Mouse (Mus musculus) E14TG2a.4 (cell line): Measurements from ENCODE around the gene Hint1.
"Not testable (repeated sequence)": the region's sequence is repeated elsewhere in the genome, so short reads cannot be mapped to it uniquely, and the experiment has no call there.

Source experiments
- H3K27me3 ChIP-seq: 2 replicates; pipeline ENCODE4 v1.6.1; 2014; ENCODE audit warnings: low read length, control low read depth; ENCODE audit not compliant: insufficient read depth
- H3K36me3 ChIP-seq: 2 replicates; pipeline ENCODE4 v1.6.1; 2014; ENCODE audit warnings: low read length, control low read depth; ENCODE audit not compliant: insufficient read depth
- H3K4me1 ChIP-seq: replicated peaks from 2 replicates; pipeline ENCODE4 v1.6.1; 2014; ENCODE audit warnings: low read depth, low read length, control low read depth
- H3K4me3 ChIP-seq: replicated peaks from 2 replicates; pipeline ENCODE4 v1.5.1; 2014; ENCODE audit warnings: mild to moderate bottlenecking, low read length
- H3K9me3 ChIP-seq: 2 replicates; pipeline ENCODE4 v1.6.1; 2014; ENCODE audit warnings: low read length, control low read depth
- CTCF ChIP-seq: conservative IDR thresholded peaks from 2 replicates; pipeline ENCODE4 v1.5.1; 2014; ENCODE audit warnings: low read length
- NANOG ChIP-seq: IDR thresholded peaks from 2 replicates; pipeline ENCODE4 v1.6.1; 2014; ENCODE audit warnings: borderline replicate concordance, low read length, mixed read lengths
- POU5F1 ChIP-seq: IDR thresholded peaks from 2 replicates; pipeline ENCODE4 v1.6.1; 2014; ENCODE audit warnings: low read length, borderline replicate concordance

Gene Hint1

GRCm38 (mm10) chr11:54836106-54836505 is 30.1 kb upstream of the Hint1 start:
- TF ChIP-seq NANOG (no peak), POU5F1 (no peak), CTCF (no peak)
- no peaks in the 10 kb centered on the region for H3K36me3 ChIP-seq
- H3K4me1 ChIP-seq, result peaks cover 5% of the 10 kb centered on the region
- no peaks in the 10 kb centered on the region for H3K9me3 ChIP-seq
- H3K27me3 ChIP-seq, result no peaks in the 10 kb centered on the region
- no peak overlapping the region for H3K4me3 ChIP-seq

- peaks cover 23% of the 10 kb centered on the region for H3K4me1 ChIP-seq
- H3K4me3 ChIP-seq, result no peak overlapping the region
- H3K27me3 ChIP-seq, result no peaks in the 10 kb centered on the region
- H3K9me3 ChIP-seq, result no peaks in the 10 kb centered on the region
- TF ChIP-seq NANOG (no peak), CTCF (peak; percentile 30), POU5F1 (no peak)
- H3K36me3 ChIP-seq, result no peaks in the 10 kb centered on the region
These were observed 26.5 kb upstream of the Hint1 start for GRCm38 (mm10) chr11:54839696-54840095.

GRCm38 (mm10) chr11:54840891-54841290 is 25.3 kb upstream of the Hint1 start:
- Histone ChIP-seq H3K36me3 (no peaks in the 10 kb centered on the region), H3K4me1 (peaks cover 35% of the 10 kb centered on the region), H3K9me3 (no peaks in the 10 kb centered on the region), H3K27me3 (no peaks in the 10 kb centered on the region), H3K4me3 (no peak overlapping the region)
- TF ChIP-seq CTCF (no peak), NANOG (no peak), POU5F1 (no peak)

- peaks cover 41% of the 10 kb centered on the region for H3K4me1 ChIP-seq
- TF ChIP-seq CTCF (no peak), POU5F1 (no peak), NANOG (no peak)
- peaks cover 15% of the 10 kb centered on the region for H3K9me3 ChIP-seq
- peak overlapping the region; percentile 23; the same call in 1 of the 2 replicates for H3K4me3 ChIP-seq
- H3K36me3 ChIP-seq, result no peaks in the 10 kb centered on the region
- H3K27me3 ChIP-seq, result no peaks in the 10 kb centered on the region
These were observed 21.8 kb upstream of the Hint1 start for GRCm38 (mm10) chr11:54844424-54844823.

- H3K36me3 ChIP-seq, result no peaks in the 10 kb centered on the region
- no peak for TF ChIP-seq POU5F1
- no peak for TF ChIP-seq CTCF
- TF ChIP-seq NANOG, result no peak
- peaks cover 41% of the 10 kb centered on the region for H3K4me1 ChIP-seq
- H3K27me3 ChIP-seq, result no peaks in the 10 kb centered on the region
- H3K9me3 ChIP-seq, result peaks cover 15% of the 10 kb centered on the region
- H3K4me3 ChIP-seq, result no peak overlapping the region
These were observed 21.2 kb upstream of the Hint1 start for GRCm38 (mm10) chr11:54844959-54845358.

GRCm38 (mm10) chr11:54845470-54846442 is 20.4 kb upstream of the Hint1 start:
- Histone ChIP-seq H3K9me3 (peaks cover 15% of the 10 kb centered on the region), H3K4me1 (peaks cover 41% of the 10 kb centered on the region), H3K4me3 (no peak overlapping the region), H3K36me3 (no peaks in the 10 kb centered on the region), H3K27me3 (no peaks in the 10 kb centered on the region)
- TF ChIP-seq NANOG (no peak; the same call in 1 of the 2 replicates), CTCF (no peak), POU5F1 (no peak)

GRCm38 (mm10) chr11:54849961-54850758 is 16.0 kb upstream of the Hint1 start:
- no peak overlapping the region for H3K4me3 ChIP-seq
- TF ChIP-seq POU5F1 (no peak), NANOG (no peak), CTCF (no peak)
- H3K27me3 ChIP-seq, result no peaks in the 10 kb centered on the region
- H3K36me3 ChIP-seq, result no peaks in the 10 kb centered on the region
- peaks cover 15% of the 10 kb centered on the region for H3K9me3 ChIP-seq
- H3K4me1 ChIP-seq, result peaks cover 30% of the 10 kb centered on the region

- H3K4me3 ChIP-seq, result no peak overlapping the region
- peaks cover 16% of the 10 kb centered on the region for H3K9me3 ChIP-seq
- no peaks in the 10 kb centered on the region for H3K27me3 ChIP-seq
- no peaks in the 10 kb centered on the region for H3K36me3 ChIP-seq
- peaks cover 15% of the 10 kb centered on the region for H3K4me1 ChIP-seq
- TF ChIP-seq NANOG (no peak), POU5F1 (no peak), CTCF (no peak)
These were observed 14.5 kb upstream of the Hint1 start for GRCm38 (mm10) chr11:54851656-54852055.

- H3K27me3 ChIP-seq, H3K36me3 ChIP-seq: not testable (repeated sequence)
- H3K4me1 ChIP-seq, result peaks cover 24% of the 10 kb centered on the region
These were observed 7.3 kb upstream of the Hint1 start for GRCm38 (mm10) chr11:54858880-54859279.

More at GRCm38 (mm10) chr11:54858880-54859279, 7.3 kb upstream of the Hint1 start:
- Histone ChIP-seq H3K4me3 (peak overlapping the region; percentile 90), H3K9me3 (peaks cover 13% of the 10 kb centered on the region)
